Mouse (Mus musculus) spleen, adult 2 months (tissue): ENCODE data around the gene Galc. TPM values are rescaled to one million over a fixed set of nuclear protein-coding genes. Genes with fewer than 3 reads are reported as not detected.
A peak's percentile ranks its signal among the peaks of the same experiment; 100 is the strongest.

Source experiments
- DNase-seq, 2 experiments: peaks; one replicate each; pipeline versions ENCODE4 v3.0.0 to v3.0.0-alpha.2; 2012 to 2021; ENCODE audit warnings: low spot score in 2 of 2, low read depth in 1 of 2
- H3K27ac ChIP-seq: fragments of 200-500 bp; 2 replicates; pipeline ENCODE4 v1.5.1; 2012; ENCODE audit warnings: low read length, inconsistent platforms; ENCODE audit not compliant: insufficient read depth
- H3K27me3 ChIP-seq: fragments of 200-500 bp; 2 replicates; pipeline ENCODE4 v1.6.1; 2012; ENCODE audit warnings: mild to moderate bottlenecking, moderate library complexity, low read length, inconsistent platforms; ENCODE audit not compliant: control insufficient read depth, insufficient read depth
- H3K36me3 ChIP-seq: fragments of 200-500 bp; 2 replicates; pipeline ENCODE4 v1.6.1; 2012; ENCODE audit warnings: mild to moderate bottlenecking, low read length, inconsistent platforms; ENCODE audit not compliant: control insufficient read depth, insufficient read depth
- H3K4me1 ChIP-seq: fragments of 200-500 bp; 2 replicates; pipeline ENCODE4 v1.6.1; 2011; ENCODE audit warnings: inconsistent platforms; ENCODE audit not compliant: control insufficient read depth, insufficient read depth, insufficient read length
- H3K4me3 ChIP-seq: fragments of 200-500 bp; 2 replicates; pipeline ENCODE4 v1.5.1; 2011; ENCODE audit warnings: mild to moderate bottlenecking, inconsistent platforms; ENCODE audit not compliant: insufficient read depth, insufficient read length; ENCODE audit errors: extremely low read depth
- CTCF ChIP-seq: fragments of 200-500 bp; IDR thresholded peaks from 2 replicates; pipeline ENCODE4 v1.5.1; 2011; ENCODE audit warnings: mild to moderate bottlenecking, inconsistent platforms; ENCODE audit not compliant: insufficient read depth, insufficient read length, insufficient replicate concordance; ENCODE audit errors: extremely low read depth
- POLR2A ChIP-seq: fragments of 200-500 bp; IDR thresholded peaks from 2 replicates; pipeline ENCODE4 v1.6.1; 2011; ENCODE audit warnings: low read depth, low read length, inconsistent platforms
- WGBS: fragments of 180-500 bp; shearing (Covaris S2); methylation state at CpG from one replicate; pipeline ENCODE4 v1.1.7; 2018; 5-methylcytosine and 5-hydroxymethylcytosine counted together
- polyA plus RNA-seq: library from polyadenylated mRNA; depleted of rRNA; stranded (reverse); fragments of >200 nt; gene quantifications from 2 replicates; pipeline ENCODE4 v1.2.3, GENCODE M21; 2012; rRNA removed

The Galc gene
- polyA plus RNA-seq = 3.9 and 4.9 TPM in 2 replicates

GRCm38 (mm10) chr12:98258845-98259517 is at the start of gene Galc:
Gene Galc, minus strand, starts transcription at chr12:98259459.
- 1% methylated on average over 76 of the region's 76 CpGs for WGBS
- Histone ChIP-seq H3K4me1 (peaks cover 2% of the 10 kb centered on the region; the same call in 1 of the 2 replicates), H3K36me3 (no peaks in the 10 kb centered on the region; the same call in 1 of the 2 replicates), H3K27me3 (no peaks in the 10 kb centered on the region), H3K27ac (peak within 1 kb of the TSS; percentile 88), H3K4me3 (peak within 1 kb of the TSS; percentile 96)
- no peak for TF ChIP-seq CTCF
- TF ChIP-seq POLR2A = no peak
- DNase-seq = peak in 1 of 2 experiments; percentile 76

DNA sequence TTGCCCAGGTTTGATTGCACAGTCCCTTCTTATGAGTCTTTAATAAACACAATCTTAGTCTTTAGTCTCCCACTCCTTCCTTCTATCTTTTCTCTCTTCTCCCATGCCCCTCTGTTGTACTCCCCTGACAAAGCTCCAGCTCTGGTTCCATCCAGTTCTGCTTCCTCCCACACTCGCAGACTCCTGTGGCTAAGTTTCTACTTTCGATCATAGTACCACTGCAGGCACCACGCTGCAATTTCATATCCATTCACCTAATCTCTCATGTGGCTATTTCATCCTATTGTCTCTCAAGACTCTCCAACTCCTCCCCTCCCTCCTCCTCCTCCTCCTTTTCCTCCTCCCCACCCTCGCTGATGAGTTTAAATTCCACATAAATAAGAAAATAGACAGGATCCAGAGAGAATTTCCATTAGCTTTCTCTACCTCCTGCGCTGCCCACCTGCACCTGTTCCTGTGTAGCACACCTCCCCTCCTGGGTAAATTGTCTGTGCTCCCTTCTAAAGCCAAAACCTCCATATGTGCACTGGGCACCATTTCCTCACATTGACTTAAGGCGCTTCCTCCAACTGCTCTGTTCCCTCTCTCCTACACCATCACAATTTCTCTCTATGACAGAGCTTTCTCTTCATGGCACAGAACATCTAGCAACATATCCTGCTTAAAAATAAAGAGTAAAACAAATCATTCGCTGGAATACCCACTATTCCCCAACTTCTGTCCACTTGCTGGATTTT is 48.1 kb upstream of the Galc start:
- Histone ChIP-seq H3K36me3 (no peaks in the 10 kb centered on the region), H3K27me3 (no peaks in the 10 kb centered on the region), H3K4me3 (no peak overlapping the region), H3K4me1 (no peaks in the 10 kb centered on the region), H3K27ac (no peak overlapping the region)
- no peak for DNase-seq
- TF ChIP-seq CTCF = no peak
- no peak for TF ChIP-seq POLR2A
- 85% methylated on average over 7 of the region's 7 CpGs for whole genome bisulfite sequencing

GRCm38 (mm10) chr12:98303013-98303412 is 43.8 kb upstream of the Galc start:
- Histone ChIP-seq H3K27ac (no peak overlapping the region), H3K36me3 (no peaks in the 10 kb centered on the region), H3K4me1 (no peaks in the 10 kb centered on the region), H3K27me3 (no peaks in the 10 kb centered on the region), H3K4me3 (no peak overlapping the region)
- 95% methylated on average over 1 of the region's 1 CpGs for WGBS
- DNase-seq = no peak
- TF ChIP-seq CTCF = no peak
- no peak for TF ChIP-seq POLR2A

- Histone ChIP-seq H3K4me1 (no peaks in the 10 kb centered on the region), H3K27ac (no peak overlapping the region), H3K27me3 (no peaks in the 10 kb centered on the region), H3K4me3 (no peak overlapping the region), H3K36me3 (no peaks in the 10 kb centered on the region)
- 80% methylated on average over 5 of the region's 5 CpGs for WGBS
- DNase-seq = no peak
- TF ChIP-seq CTCF (no peak), POLR2A (no peak)
These were observed 42.7 kb upstream of the Galc start for GRCm38 (mm10) chr12:98301980-98302379.

- no peaks in the 10 kb centered on the region for H3K36me3 ChIP-seq
- H3K27me3 ChIP-seq = no peaks in the 10 kb centered on the region
- H3K4me1 ChIP-seq = no peaks in the 10 kb centered on the region
- TF ChIP-seq POLR2A (no peak), CTCF (no peak)
- no peak for DNase-seq
- H3K4me3 ChIP-seq = no peak overlapping the region
- no peak overlapping the region for H3K27ac ChIP-seq
- WGBS = 91% methylated on average over 2 of the region's 2 CpGs
These were observed 35.0 kb upstream of the Galc start for GRCm38 (mm10) chr12:98294241-98294640.

DNA sequence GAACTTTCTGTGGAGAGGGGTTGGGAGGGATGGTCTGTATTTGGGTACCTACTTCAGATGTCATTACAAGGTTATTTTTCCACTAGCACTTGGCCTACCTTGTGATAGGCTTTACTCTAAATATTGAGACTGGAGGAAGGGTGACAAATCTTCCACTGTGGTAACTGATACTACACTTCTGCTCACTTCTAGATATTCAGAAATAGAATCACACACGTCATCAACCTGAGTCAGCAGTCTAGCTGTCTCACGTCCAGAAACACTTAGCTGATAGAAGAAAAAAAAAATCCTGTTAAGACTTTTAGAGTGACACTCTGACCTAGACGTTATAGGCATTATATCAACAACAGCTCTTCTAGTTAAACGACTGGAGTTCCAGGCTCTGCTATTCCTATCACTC is 33.0 kb upstream of the Galc start:
- H3K36me3 ChIP-seq = no peaks in the 10 kb centered on the region
- 58% methylated on average over 4 of the region's 4 CpGs for WGBS

GRCm38 (mm10) chr12:98290475-98290874 is 31.2 kb upstream of the Galc start:
- Histone ChIP-seq H3K36me3 (no peaks in the 10 kb centered on the region), H3K4me3 (no peak overlapping the region), H3K27me3 (no peaks in the 10 kb centered on the region), H3K4me1 (no peaks in the 10 kb centered on the region), H3K27ac (no peak overlapping the region)
- WGBS = 60% methylated on average over 3 of the region's 3 CpGs
- no peak for TF ChIP-seq CTCF
- TF ChIP-seq POLR2A = no peak
- no peak for DNase-seq

More for the DNA sequence above, 33.0 kb upstream of the Galc start:
- no peaks in the 10 kb centered on the region for H3K4me1 ChIP-seq
- TF ChIP-seq POLR2A (no peak), CTCF (no peak)
- no peak for DNase-seq
- no peak overlapping the region for H3K27ac ChIP-seq
- no peak overlapping the region for H3K4me3 ChIP-seq
- no peaks in the 10 kb centered on the region for H3K27me3 ChIP-seq
